Comparison of ENCODE assay signal across 13 mouse cellular contexts in genomic region chr3:102525856-102526255, GRCm38 (mm10). TPM values are rescaled to one million over a fixed set of nuclear protein-coding genes. Genes with fewer than 3 reads are reported as not detected.
DNase-seq lines count a peak whose midpoint lies in the region; ATAC-seq lines count a peak whose summit lies in the region.
"Had no signal": no experiment of that assay in that cellular context is flagged by ENCODE, and none has a peak within 500 bp of the region (broad histone marks: within the 10 kb centered on the region; RNA-seq: fewer than 3 reads in every experiment).

No protein-coding gene starts in this region.

- peak overlapping the region; percentile 74 for H3K27ac ChIP-seq in embryonic facial prominence, embryonic 15.5 days (replicated peaks)
- H3K27ac ChIP-seq in limb, embryonic 13.5 days: peak overlapping the region; percentile 67; the same call in 1 of the 2 replicates
- H3K27ac ChIP-seq: midbrain, embryonic 12.5 days had no signal

- H3K36me3 ChIP-seq in embryonic facial prominence, embryonic 15.5 days: no peaks in the 10 kb centered on the region
- no peaks in the 10 kb centered on the region for H3K36me3 ChIP-seq in limb, embryonic 13.5 days
- H3K36me3 ChIP-seq: midbrain, embryonic 12.5 days had no signal

- no peak for ATAC-seq in embryonic facial prominence, embryonic 15.5 days (ENCODE audit: insufficient number of reproducible peaks, low FRiP score, low TSS enrichment, low read depth)
- no peak for ATAC-seq in limb, embryonic 13.5 days (ENCODE audit: low FRiP score, low read depth)
- ATAC-seq: activated CD4-positive, CD25-positive, alpha-beta regulatory T cell, adult 4 months had no signal

- no peaks in the 10 kb centered on the region for H3K27me3 ChIP-seq in embryonic facial prominence, embryonic 15.5 days
- H3K27me3 ChIP-seq in limb, embryonic 13.5 days: no peaks in the 10 kb centered on the region
- H3K27me3 ChIP-seq: midbrain, embryonic 12.5 days had no signal

- no peak overlapping the region for H3K9ac ChIP-seq in embryonic facial prominence, embryonic 15.5 days
- no peak overlapping the region for H3K9ac ChIP-seq in limb, embryonic 13.5 days
- H3K9ac ChIP-seq: midbrain, embryonic 12.5 days had no signal

- H3K4me1 ChIP-seq in embryonic facial prominence, embryonic 15.5 days: peaks cover 37% of the 10 kb centered on the region
- H3K4me1 ChIP-seq in limb, embryonic 13.5 days: peaks cover 52% of the 10 kb centered on the region
- H3K4me1 ChIP-seq: midbrain, embryonic 12.5 days had no signal

- intact Hi-C loops in heart, postnatal 36 days (cut with DNase I): loop anchor here (10.0 kb wide), 1 partner anchor 139 kb away; no protein-coding TSS in a partner anchor

- H3K9me3 ChIP-seq in embryonic facial prominence, embryonic 15.5 days (replicated peaks): no peaks in the 10 kb centered on the region
- H3K9me3 ChIP-seq in limb, embryonic 13.5 days: no peaks in the 10 kb centered on the region
- H3K9me3 ChIP-seq: midbrain, embryonic 12.5 days had no signal

- peak overlapping the region; percentile 23; the same call in 1 of the 2 replicates for H3K4me3 ChIP-seq in embryonic facial prominence, embryonic 15.5 days (replicated peaks)
- no peak overlapping the region for H3K4me3 ChIP-seq in limb, embryonic 13.5 days
- H3K4me3 ChIP-seq: midbrain, embryonic 12.5 days had no signal

- 33% methylated on average over 8 of the region's 8 CpGs for WGBS in embryonic facial prominence, embryonic 15.5 days
- 43% methylated on average over 8 of the region's 8 CpGs for WGBS in limb, embryonic 13.5 days

- peak overlapping the region; percentile 47 for H3K4me2 ChIP-seq in embryonic facial prominence, embryonic 15.5 days (replicated peaks)
- peak overlapping the region; percentile 45 for H3K4me2 ChIP-seq in limb, embryonic 13.5 days (replicated peaks)
- H3K4me2 ChIP-seq: midbrain, embryonic 12.5 days had no signal

- DNase-seq in heart, adult 9 months (ENCODE audit: low spot score in 2 of 2): peak; percentile 54 to 57
- no peak for DNase-seq in heart, postnatal 36 days
- DNase-seq in NIH3T3 (ENCODE audit: low read depth): peak; percentile 57
- no peak for DNase-seq in right cerebral cortex, adult 2 months (ENCODE audit: low spot score in 2 of 2)
- no peak for DNase-seq in embryo, embryonic 10.5 days (ENCODE audit: low spot score)
- no peak for DNase-seq in B cell, adult 2 months
- DNase-seq: cerebellum, adult 11-12 months; right cerebral cortex, postnatal 14 days had no signal

RNA-seq across cellular contexts. Expression of gene Ngf, which starts 56.1 kb away (rescaled TPM):
- total RNA-seq in heart, postnatal 36 days (2021): 1 to 10 TPM; 6.1 to 7.6 TPM
- polyA plus RNA-seq in embryonic facial prominence, embryonic 15.5 days (2015; fragmentation: Nextera tagmentation; extraction: Ambion mirVana): 8.3 and 9.7 TPM in 2 replicates
- polyA plus RNA-seq in limb, embryonic 13.5 days (2015; fragmentation: Nextera tagmentation; extraction: Ambion mirVana): 8.7 and 9.2 TPM in 2 replicates
- total RNA-seq: hematopoietic stem cell, adult 5-6 weeks had no signal
- polyA plus RNA-seq: activated CD4-positive, CD25-positive, alpha-beta regulatory T cell, adult 4 months had no signal

Comparison
In these comparisons a context has a peak if more than half of its experiments do, and no peak if none do; other contexts are left out.
1. DNase-seq: peak in heart, adult 9 months (2 of 2) and NIH3T3 (single experiment); none in heart, postnatal 36 days (0 of 2), right cerebral cortex, adult 2 months (0 of 2), embryo, embryonic 10.5 days (single experiment) and B cell, adult 2 months (0 of 2).